Mouse (Mus musculus) embryonic facial prominence, embryonic 10.5 days (tissue): ENCODE measurements at regions not wholly inside any gene's neighbourhood (a gene's known extent, or its start where the extent isn't known, plus 50 kb on each side); places are given as distances from the start of the nearest gene placed in this dataset.
A peak's percentile ranks its signal among the peaks of the same experiment; 100 is the strongest.

Experiments used
- DNase-seq: peaks from one replicate; pipeline ENCODE4 v3.0.0-alpha.2; 2017; ENCODE audit warnings: low spot score
- H3K27ac ChIP-seq: fragments of 300-500 bp; sonication (generic); replicated peaks from 2 replicates; pipeline ENCODE4 v1.5.1; 2016; ENCODE audit warnings: mild to moderate bottlenecking
- H3K27me3 ChIP-seq: fragments of 300-500 bp; sonication (generic); replicated peaks from 2 replicates; pipeline ENCODE4 v1.6.1; 2016; ENCODE audit warnings: low read depth, mild to moderate bottlenecking; ENCODE audit not compliant: poor library complexity, severe bottlenecking
- H3K36me3 ChIP-seq: fragments of 300-500 bp; sonication (generic); replicated peaks from 2 replicates; pipeline ENCODE4 v1.6.1; 2016; ENCODE audit warnings: mild to moderate bottlenecking, moderate library complexity
- H3K4me1 ChIP-seq: fragments of 300-500 bp; sonication (generic); 2 replicates; pipeline ENCODE4 v1.6.1; 2016
- H3K4me3 ChIP-seq: fragments of 300-500 bp; sonication (generic); 2 replicates; pipeline ENCODE4 v1.5.1; 2016; ENCODE audit warnings: mild to moderate bottlenecking, moderate library complexity
- H3K9me3 ChIP-seq: fragments of 300-500 bp; sonication (generic); 2 replicates; pipeline ENCODE4 v1.6.1; 2016; ENCODE audit warnings: mild to moderate bottlenecking
- WGBS: fragments of 180-500 bp; shearing (Covaris S2); methylation state at CpG from one replicate; pipeline ENCODE4 v1.1.7; 2016; 5-methylcytosine and 5-hydroxymethylcytosine counted together

DNA sequence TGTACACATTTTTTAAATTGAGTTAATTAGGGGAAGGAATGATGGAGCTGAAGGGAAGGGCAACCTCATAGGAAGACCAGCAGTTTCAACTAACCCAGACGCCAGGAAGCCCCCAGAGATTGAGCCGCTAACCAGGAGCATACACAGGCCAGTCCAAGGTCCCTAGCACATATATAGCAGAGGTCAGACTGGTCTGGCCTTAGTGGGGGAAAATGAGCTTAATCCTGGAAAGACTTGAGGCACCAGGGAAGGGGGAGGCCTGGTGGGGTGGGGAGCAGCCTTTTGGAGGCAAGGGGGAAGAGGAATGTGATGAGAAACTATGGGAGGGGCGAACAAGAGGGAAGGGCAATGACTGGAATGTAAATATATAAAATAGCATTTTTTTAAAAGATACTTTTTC is 188.3 kb upstream of the Cblb start:
- peak; percentile 56 for DNase-seq
- 61% methylated on average over 3 of the region's 3 CpGs for WGBS

DNA sequence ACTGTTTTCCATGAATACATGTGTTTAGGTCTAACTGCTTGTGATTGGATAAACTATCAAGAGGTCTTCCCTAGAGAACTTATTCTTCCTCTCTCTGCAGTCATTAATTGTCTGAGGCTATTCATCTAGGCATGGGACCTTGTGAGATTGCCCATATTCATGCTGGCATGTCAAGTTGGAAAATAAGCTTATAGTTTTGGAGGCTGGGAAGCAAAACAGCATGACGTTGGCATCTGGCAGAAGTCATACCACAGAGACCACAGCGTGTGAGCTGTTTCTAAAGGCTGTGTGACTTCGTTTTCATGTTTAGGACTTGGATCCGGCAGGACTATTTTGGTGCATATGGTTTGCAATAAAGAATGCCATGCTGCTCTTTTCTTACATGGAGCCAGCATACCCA is 185.5 kb upstream of the Cblb start:
- Histone ChIP-seq H3K27ac (no peak overlapping the region), H3K4me1 (peaks cover 2% of the 10 kb centered on the region; the same call in 1 of the 2 replicates), H3K4me3 (no peak overlapping the region), H3K36me3 (no peaks in the 10 kb centered on the region), H3K9me3 (no peaks in the 10 kb centered on the region), H3K27me3 (no peaks in the 10 kb centered on the region)
- WGBS, result 82% methylated on average over 4 of the region's 4 CpGs
- no peak for DNase-seq

More for the DNA sequence above, 188.3 kb upstream of the Cblb start:
- peaks cover 2% of the 10 kb centered on the region; the same call in 1 of the 2 replicates for H3K4me1 ChIP-seq
- no peak overlapping the region for H3K4me3 ChIP-seq
- H3K27ac ChIP-seq, result no peak overlapping the region
- H3K36me3 ChIP-seq, result no peaks in the 10 kb centered on the region
- no peaks in the 10 kb centered on the region for H3K27me3 ChIP-seq
- no peaks in the 10 kb centered on the region for H3K9me3 ChIP-seq

GRCm38 (mm10) chr16:51880711-51881110 is 150.3 kb upstream of the Cblb start:
- Histone ChIP-seq H3K4me3 (no peak overlapping the region), H3K27me3 (no peaks in the 10 kb centered on the region), H3K9me3 (no peaks in the 10 kb centered on the region), H3K27ac (no peak overlapping the region), H3K4me1 (no peaks in the 10 kb centered on the region), H3K36me3 (no peaks in the 10 kb centered on the region)
- no peak for DNase-seq
- 87% methylated on average over 4 of the region's 4 CpGs for WGBS

GRCm38 (mm10) chr16:51881127-51881526 is 149.9 kb upstream of the Cblb start:
- Histone ChIP-seq H3K9me3 (no peaks in the 10 kb centered on the region), H3K4me3 (no peak overlapping the region), H3K27me3 (no peaks in the 10 kb centered on the region), H3K36me3 (no peaks in the 10 kb centered on the region), H3K27ac (no peak overlapping the region), H3K4me1 (no peaks in the 10 kb centered on the region)
- WGBS, result 76% methylated on average over 2 of the region's 2 CpGs
- no peak for DNase-seq

GRCm38 (mm10) chr16:51883813-51884212 is 147.2 kb upstream of the Cblb start:
- Histone ChIP-seq H3K27ac (no peak overlapping the region), H3K27me3 (no peaks in the 10 kb centered on the region), H3K4me1 (no peaks in the 10 kb centered on the region), H3K36me3 (no peaks in the 10 kb centered on the region), H3K4me3 (no peak overlapping the region), H3K9me3 (no peaks in the 10 kb centered on the region)
- WGBS, result 87% methylated on average over 2 of the region's 2 CpGs
- no peak for DNase-seq

GRCm38 (mm10) chr16:51887496-51887895 is 143.5 kb upstream of the Cblb start:
- no peaks in the 10 kb centered on the region for H3K27me3 ChIP-seq
- H3K4me1 ChIP-seq, result no peaks in the 10 kb centered on the region
- H3K9me3 ChIP-seq, result no peaks in the 10 kb centered on the region
- H3K27ac ChIP-seq, result no peak overlapping the region
- WGBS, result 91% methylated on average over 5 of the region's 5 CpGs
- no peak for DNase-seq
- no peak overlapping the region for H3K4me3 ChIP-seq
- no peaks in the 10 kb centered on the region for H3K36me3 ChIP-seq

- Histone ChIP-seq H3K36me3 (no peaks in the 10 kb centered on the region), H3K27ac (no peak overlapping the region), H3K4me1 (no peaks in the 10 kb centered on the region), H3K27me3 (no peaks in the 10 kb centered on the region), H3K9me3 (0 out of 2 replicates have a peak, but pooled peaks cover 2% of the 10 kb centered on the region), H3K4me3 (no peak overlapping the region)
- no peak for DNase-seq
- 96% methylated on average over 2 of the region's 2 CpGs for WGBS
Measured at GRCm38 (mm10) chr16:51905588-51905987, 125.4 kb upstream of the Cblb start.

- Histone ChIP-seq H3K36me3 (no peaks in the 10 kb centered on the region), H3K9me3 (no peaks in the 10 kb centered on the region), H3K4me3 (no peak overlapping the region), H3K27ac (no peak overlapping the region), H3K27me3 (no peaks in the 10 kb centered on the region), H3K4me1 (no peaks in the 10 kb centered on the region)
- 91% methylated on average over 4 of the region's 4 CpGs for WGBS
- DNase-seq, result no peak
Measured at GRCm38 (mm10) chr16:51906686-51907085, 124.3 kb upstream of the Cblb start.

GRCm38 (mm10) chr16:51910046-51910445 is 121.0 kb upstream of the Cblb start:
- H3K4me3 ChIP-seq, result no peak overlapping the region
- no peak for DNase-seq
- no peaks in the 10 kb centered on the region for H3K9me3 ChIP-seq
- H3K27ac ChIP-seq, result no peak overlapping the region
- H3K4me1 ChIP-seq, result no peaks in the 10 kb centered on the region
- no peaks in the 10 kb centered on the region for H3K27me3 ChIP-seq
- no peaks in the 10 kb centered on the region for H3K36me3 ChIP-seq
- 90% methylated on average over 3 of the region's 3 CpGs for WGBS

- Histone ChIP-seq H3K27ac (no peak overlapping the region), H3K36me3 (no peaks in the 10 kb centered on the region), H3K27me3 (no peaks in the 10 kb centered on the region), H3K9me3 (no peaks in the 10 kb centered on the region), H3K4me1 (peaks cover 10% of the 10 kb centered on the region), H3K4me3 (no peak overlapping the region)
- 86% methylated on average over 6 of the region's 6 CpGs for WGBS
- no peak for DNase-seq
Measured at GRCm38 (mm10) chr16:51911109-51911765, 119.8 kb upstream of the Cblb start.

- Histone ChIP-seq H3K4me1 (peaks cover 21% of the 10 kb centered on the region), H3K27me3 (no peaks in the 10 kb centered on the region), H3K9me3 (no peaks in the 10 kb centered on the region), H3K4me3 (no peak overlapping the region), H3K36me3 (no peaks in the 10 kb centered on the region), H3K27ac (no peak overlapping the region)
- peak; percentile 29 for DNase-seq
- 41% methylated on average over 17 of the region's 17 CpGs for WGBS
Measured at GRCm38 (mm10) chr16:51915034-51915928, 115.7 kb upstream of the Cblb start.

DNA sequence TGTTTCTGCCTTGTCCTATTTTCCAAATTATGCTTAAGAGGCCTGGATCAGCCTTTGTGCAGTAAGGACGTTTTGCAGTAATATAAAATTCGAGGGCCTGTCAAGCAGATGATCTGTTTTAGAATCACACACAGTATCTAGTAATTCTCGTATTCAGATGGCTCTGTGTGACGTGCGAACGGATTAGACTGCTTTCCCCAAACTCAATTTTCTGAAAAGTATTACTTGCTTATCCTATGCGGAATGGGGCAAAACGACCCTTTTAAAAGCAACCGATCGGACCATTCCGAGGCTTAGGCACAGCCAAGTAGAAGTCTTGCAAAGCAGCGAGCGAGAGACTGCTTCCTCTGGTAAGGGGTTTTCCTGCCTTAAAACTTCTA is 115.1 kb upstream of the Cblb start:
- Histone ChIP-seq H3K27me3 (no peaks in the 10 kb centered on the region), H3K36me3 (no peaks in the 10 kb centered on the region), H3K27ac (no peak overlapping the region), H3K4me1 (peaks cover 21% of the 10 kb centered on the region), H3K9me3 (no peaks in the 10 kb centered on the region), H3K4me3 (no peak overlapping the region)
- 75% methylated on average over 13 of the region's 13 CpGs for WGBS
- no peak for DNase-seq

DNA sequence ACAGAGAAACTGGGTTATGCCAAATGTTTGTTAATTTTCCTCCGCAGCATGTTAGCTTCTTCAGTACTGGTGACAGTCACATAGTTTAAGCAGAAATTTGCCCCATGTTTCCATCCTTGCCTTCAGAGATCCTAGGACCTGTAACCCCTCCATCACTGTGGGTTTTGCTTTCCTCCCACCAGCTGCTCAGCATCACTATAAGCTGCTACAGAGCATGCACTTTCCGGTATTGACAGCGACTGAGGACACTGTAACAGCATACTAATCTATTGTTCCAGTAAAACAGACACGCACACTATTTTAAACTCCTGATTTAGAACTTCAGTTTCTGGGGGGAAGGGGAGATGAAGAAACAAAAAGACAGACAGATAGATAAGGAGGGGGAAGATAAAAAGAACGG is 114.7 kb upstream of the Cblb start:
- Histone ChIP-seq H3K27ac (no peak overlapping the region), H3K4me3 (no peak overlapping the region), H3K36me3 (no peaks in the 10 kb centered on the region), H3K27me3 (no peaks in the 10 kb centered on the region), H3K4me1 (peaks cover 21% of the 10 kb centered on the region), H3K9me3 (no peaks in the 10 kb centered on the region)
- 63% methylated on average over 5 of the region's 5 CpGs for WGBS
- DNase-seq, result no peak
